Mouse (Mus musculus): Measurements from ENCODE around the gene Gm11634. TPM values are rescaled to one million over a fixed set of nuclear protein-coding genes. Genes with fewer than 3 reads are reported as not detected.
A peak's percentile ranks its signal among the peaks of the same experiment; 100 is the strongest.
"Not testable (repeated sequence)": the region's sequence is repeated elsewhere in the genome, so short reads cannot be mapped to it uniquely, and the experiment has no call there.

Gene Gm11634
- not detected in 2 replicates for polyA plus RNA-seq (2015; fragmentation: Nextera tagmentation; extraction: Ambion mirVana)

GRCm38 (mm10) chr11:101599156-101599555, at the start of gene Gm11634:
Gene Gm11634 (minus strand): TSS chr11:101599256.
- no peak within 1 kb of the TSS for H3K4me3 ChIP-seq (replicated peaks)
- H3K9me3 ChIP-seq = no peaks in the 10 kb centered on the region
- WGBS = 79% methylated on average over 6 of the region's 6 CpGs
- no peak within 1 kb of the TSS for H3K4me2 ChIP-seq (replicated peaks)
- ATAC-seq = no peak
- H3K27ac ChIP-seq = no peak within 1 kb of the TSS
- no peaks in the 10 kb centered on the region; the same call in 1 of the 2 replicates for H3K4me1 ChIP-seq (replicated peaks)
- H3K36me3 ChIP-seq = no peaks in the 10 kb centered on the region
- no peak within 1 kb of the TSS for H3K9ac ChIP-seq (replicated peaks)
- H3K27me3 ChIP-seq = 0 out of 2 replicates have a peak, but pooled peaks cover 2% of the 10 kb centered on the region

GRCm38 (mm10) chr11:101647093-101647492, 48.0 kb upstream of the Gm11634 start:
- H3K9me3 ChIP-seq; H3K36me3 ChIP-seq; H3K4me3 ChIP-seq (replicated peaks); H3K4me2 ChIP-seq (replicated peaks); ATAC-seq; H3K27me3 ChIP-seq; H3K27ac ChIP-seq; H3K9ac ChIP-seq (replicated peaks): not testable (repeated sequence)
- 92% methylated on average over 10 of the region's 10 CpGs for WGBS
- H3K4me1 ChIP-seq (replicated peaks) = peaks cover 17% of the 10 kb centered on the region; the same call in 1 of the 2 replicates

DNA sequence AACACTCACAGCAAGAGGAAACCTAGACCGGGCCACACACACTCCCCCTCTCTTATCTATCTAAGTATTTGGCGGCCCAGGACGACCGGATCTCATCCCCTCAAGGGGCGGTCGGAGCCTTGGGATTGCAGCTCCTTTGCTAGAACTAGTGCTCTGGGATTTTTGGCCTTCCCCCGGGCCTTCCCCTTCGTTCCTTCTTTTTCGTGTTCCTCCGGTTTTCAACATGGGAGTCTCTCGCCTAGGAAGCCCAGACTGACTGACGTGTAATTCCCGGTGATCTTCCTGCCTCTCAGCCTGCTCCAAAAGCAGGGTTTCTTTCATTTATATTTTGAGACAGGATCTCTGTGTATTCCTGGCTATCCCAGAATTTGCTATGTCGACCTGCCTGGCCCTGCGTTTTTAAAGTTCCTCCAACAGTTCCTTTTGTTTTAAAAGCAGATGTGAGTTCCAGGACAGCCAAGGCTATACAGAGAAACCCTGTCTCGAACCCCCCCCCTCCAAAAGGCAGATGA, 47.3 kb upstream of the Gm11634 start:
- ATAC-seq, H3K9me3 ChIP-seq, H3K27me3 ChIP-seq, H3K36me3 ChIP-seq: not testable (repeated sequence)
- Histone ChIP-seq H3K4me2 (replicated peaks) (peak overlapping the region; percentile 46), H3K4me1 (replicated peaks) (peaks cover 17% of the 10 kb centered on the region; the same call in 1 of the 2 replicates), H3K4me3 (replicated peaks) (peak overlapping the region; percentile 27), H3K9ac (replicated peaks) (peak overlapping the region; percentile 59), H3K27ac (peak overlapping the region; percentile 90)
- 14% methylated on average over 15 of the region's 16 CpGs for WGBS

DNA sequence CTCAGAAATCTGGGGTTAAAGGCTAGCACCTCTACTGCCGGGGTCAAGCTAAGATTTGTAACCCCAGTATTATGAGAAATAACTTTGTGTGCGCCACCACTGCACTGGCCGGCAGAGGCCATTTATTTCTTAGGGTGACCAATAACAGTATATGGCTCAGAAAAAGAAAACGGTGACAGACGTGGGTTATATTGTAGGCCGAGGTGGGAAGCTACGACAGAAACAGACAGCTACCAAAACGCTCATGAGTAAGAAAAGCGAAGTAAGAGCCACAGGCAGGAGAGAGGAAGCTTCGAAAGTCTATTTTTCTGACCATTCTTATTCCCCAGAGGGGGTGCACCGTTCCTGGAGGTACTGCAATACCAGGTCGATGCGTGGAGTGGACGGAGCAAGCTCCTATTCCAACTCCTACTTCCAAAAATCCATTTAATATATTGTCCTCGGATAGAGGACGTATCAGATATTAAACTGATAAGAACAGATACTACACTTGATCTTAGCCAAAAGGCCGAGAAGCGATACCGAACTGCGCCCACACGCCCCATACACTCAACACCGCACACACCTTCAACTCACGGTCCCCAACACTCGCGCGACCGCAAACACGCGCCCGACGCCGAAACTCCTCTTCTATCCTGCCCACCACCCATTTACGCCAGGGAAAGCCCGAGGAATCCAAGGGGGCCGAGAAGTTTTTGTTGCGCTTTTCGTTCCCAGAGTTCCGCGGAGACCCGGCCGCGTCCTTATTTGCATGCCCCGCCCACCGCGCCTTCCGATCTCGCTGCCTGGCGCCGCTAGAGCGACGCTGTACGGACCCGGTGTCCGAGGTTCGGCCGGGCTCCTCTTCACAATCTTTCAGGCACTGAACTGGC, 46.6 kb upstream of the Gm11634 start:
- H3K4me3 ChIP-seq (replicated peaks) = peak overlapping the region; percentile 27
- H3K36me3 ChIP-seq, H3K9me3 ChIP-seq, H3K27me3 ChIP-seq: not testable (repeated sequence)
- H3K4me1 ChIP-seq (replicated peaks) = peaks cover 17% of the 10 kb centered on the region; the same call in 1 of the 2 replicates
- H3K27ac ChIP-seq = peak overlapping the region; percentile 90
- H3K9ac ChIP-seq (replicated peaks) = peak overlapping the region; percentile 59
- under 1% methylated on average over 44 of the region's 56 CpGs for WGBS
- H3K4me2 ChIP-seq (replicated peaks) = peak overlapping the region; percentile 46
- ATAC-seq = peak; percentile 83

DNA sequence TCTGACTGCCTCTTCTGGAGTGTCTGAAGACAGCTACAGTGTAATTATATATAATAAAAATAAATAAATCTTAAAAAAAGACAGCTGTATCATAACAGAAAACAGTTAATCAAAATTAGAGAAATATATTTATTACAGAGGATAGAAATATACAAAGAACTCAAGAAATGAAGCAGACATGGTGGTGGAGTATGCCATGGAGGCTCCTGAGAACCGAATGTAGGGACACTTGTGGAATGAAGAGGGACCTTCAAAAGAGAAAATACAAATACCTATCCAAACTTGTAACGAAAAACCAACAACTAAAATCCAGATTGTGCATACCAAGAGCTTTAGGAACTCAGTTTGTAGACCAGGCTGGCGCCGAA, 46.0 kb upstream of the Gm11634 start:
- not testable (repeated sequence) for H3K4me3 ChIP-seq (replicated peaks); ATAC-seq; H3K9ac ChIP-seq (replicated peaks); H3K9me3 ChIP-seq; H3K36me3 ChIP-seq; H3K4me2 ChIP-seq (replicated peaks); H3K27me3 ChIP-seq
- Histone ChIP-seq H3K27ac (peak overlapping the region; percentile 68), H3K4me1 (replicated peaks) (peaks cover 17% of the 10 kb centered on the region; the same call in 1 of the 2 replicates)
- 3% methylated on average over 4 of the region's 4 CpGs for WGBS

GRCm38 (mm10) chr11:101644591-101644990, 45.5 kb upstream of the Gm11634 start:
- Histone ChIP-seq H3K27ac (peak overlapping the region; percentile 68; the same call in 1 of the 2 replicates), H3K27me3 (no peaks in the 10 kb centered on the region), H3K9me3 (no peaks in the 10 kb centered on the region), H3K36me3 (no peaks in the 10 kb centered on the region), H3K9ac (replicated peaks) (no peak overlapping the region), H3K4me3 (replicated peaks) (no peak overlapping the region), H3K4me1 (replicated peaks) (peaks cover 17% of the 10 kb centered on the region; the same call in 1 of the 2 replicates), H3K4me2 (replicated peaks) (no peak overlapping the region)
- WGBS = 60% methylated on average over 3 of the region's 3 CpGs
- no peak for ATAC-seq

GRCm38 (mm10) chr11:101642931-101643330, 43.9 kb upstream of the Gm11634 start:
- H3K36me3 ChIP-seq = no peaks in the 10 kb centered on the region
- H3K4me3 ChIP-seq (replicated peaks) = no peak overlapping the region
- 47% methylated on average over 5 of the region's 5 CpGs for WGBS
- ATAC-seq = no peak
- H3K4me2 ChIP-seq (replicated peaks) = no peak overlapping the region
- H3K27me3 ChIP-seq = no peaks in the 10 kb centered on the region
- peaks cover 17% of the 10 kb centered on the region; the same call in 1 of the 2 replicates for H3K4me1 ChIP-seq (replicated peaks)
- no peak overlapping the region for H3K9ac ChIP-seq (replicated peaks)
- no peak overlapping the region for H3K27ac ChIP-seq
- no peaks in the 10 kb centered on the region for H3K9me3 ChIP-seq

DNA sequence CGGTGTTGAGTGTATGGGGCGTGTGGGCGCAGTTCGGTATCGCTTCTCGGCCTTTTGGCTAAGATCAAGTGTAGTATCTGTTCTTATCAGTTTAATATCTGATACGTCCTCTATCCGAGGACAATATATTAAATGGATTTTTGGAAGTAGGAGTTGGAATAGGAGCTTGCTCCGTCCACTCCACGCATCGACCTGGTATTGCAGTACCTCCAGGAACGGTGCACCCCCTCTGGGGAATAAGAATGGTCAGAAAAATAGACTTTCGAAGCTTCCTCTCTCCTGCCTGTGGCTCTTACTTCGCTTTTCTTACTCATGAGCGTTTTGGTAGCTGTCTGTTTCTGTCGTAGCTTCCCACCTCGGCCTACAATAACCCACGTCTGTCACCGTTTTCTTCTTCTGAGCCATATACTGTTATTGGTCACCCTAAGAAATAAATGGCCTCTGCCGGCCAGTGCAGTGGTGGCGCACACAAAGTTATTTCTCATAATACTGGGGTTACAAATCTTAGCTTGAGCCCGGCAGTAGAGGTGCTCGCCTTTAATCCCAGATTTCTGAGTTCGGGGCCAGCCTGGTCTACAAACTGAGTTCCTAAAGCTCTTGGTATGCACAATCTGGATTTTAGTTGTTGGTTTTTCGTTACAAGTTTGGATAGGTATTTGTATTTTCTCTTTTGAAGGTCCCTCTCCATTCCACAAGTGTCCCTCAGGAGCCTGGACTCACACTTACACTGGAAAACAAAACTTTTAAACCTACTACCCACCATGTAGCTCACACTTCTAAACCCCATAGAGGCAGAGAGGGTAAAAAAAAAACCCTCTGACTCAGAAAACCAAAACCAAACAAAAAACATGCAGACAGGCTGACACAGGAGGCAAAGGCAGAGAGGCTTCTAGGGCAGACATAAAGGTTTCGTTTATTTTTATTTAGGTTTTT, 42.9 kb upstream of the Gm11634 start:
- Histone ChIP-seq H3K4me3 (replicated peaks) (peak overlapping the region; percentile 35), H3K27ac (peak overlapping the region; percentile 85), H3K4me2 (replicated peaks) (peak overlapping the region; percentile 52), H3K4me1 (replicated peaks) (peaks cover 17% of the 10 kb centered on the region; the same call in 1 of the 2 replicates)
- not testable (repeated sequence) for H3K36me3 ChIP-seq; H3K27me3 ChIP-seq; H3K9ac ChIP-seq (replicated peaks); H3K9me3 ChIP-seq
- ATAC-seq = peak; percentile 82
- WGBS = 5% methylated on average over 14 of the region's 26 CpGs

GRCm38 (mm10) chr11:101640857-101641709, 42.0 kb upstream of the Gm11634 start:
- 5% methylated on average over 53 of the region's 53 CpGs for WGBS
- H3K9me3 ChIP-seq, H3K27me3 ChIP-seq, H3K36me3 ChIP-seq: not testable (repeated sequence)
- H3K9ac ChIP-seq (replicated peaks) = peak overlapping the region; percentile 62
- peak overlapping the region; percentile 85 for H3K27ac ChIP-seq
- peaks cover 13% of the 10 kb centered on the region; the same call in 1 of the 2 replicates for H3K4me1 ChIP-seq (replicated peaks)
- peak overlapping the region; percentile 52 for H3K4me2 ChIP-seq (replicated peaks)
- peak overlapping the region; percentile 35 for H3K4me3 ChIP-seq (replicated peaks)
- peak; percentile 82 for ATAC-seq

GRCm38 (mm10) chr11:101639761-101640160, 40.7 kb upstream of the Gm11634 start:
- no peak overlapping the region for H3K9ac ChIP-seq (replicated peaks)
- H3K4me2 ChIP-seq (replicated peaks) = no peak overlapping the region
- H3K27me3 ChIP-seq = no peaks in the 10 kb centered on the region
- H3K36me3 ChIP-seq = peaks cover 4% of the 10 kb centered on the region; the same call in 1 of the 2 replicates
- no peak overlapping the region for H3K4me3 ChIP-seq (replicated peaks)
- H3K27ac ChIP-seq = no peak overlapping the region
- H3K9me3 ChIP-seq = no peaks in the 10 kb centered on the region
- ATAC-seq = no peak
- H3K4me1 ChIP-seq (replicated peaks) = peaks cover 13% of the 10 kb centered on the region; the same call in 1 of the 2 replicates
- 91% methylated on average over 4 of the region's 4 CpGs for WGBS

- H3K4me1 ChIP-seq (replicated peaks) = no peaks in the 10 kb centered on the region; the same call in 1 of the 2 replicates
- no peak overlapping the region for H3K4me2 ChIP-seq (replicated peaks)
- H3K36me3 ChIP-seq = peaks cover 6% of the 10 kb centered on the region; the same call in 1 of the 2 replicates
- no peaks in the 10 kb centered on the region for H3K9me3 ChIP-seq
- H3K27me3 ChIP-seq = no peaks in the 10 kb centered on the region
- 82% methylated on average over 10 of the region's 10 CpGs for WGBS
- H3K9ac ChIP-seq (replicated peaks) = no peak overlapping the region
- no peak for ATAC-seq
- no peak overlapping the region for H3K4me3 ChIP-seq (replicated peaks)
- no peak overlapping the region for H3K27ac ChIP-seq
These were observed 36.6 kb upstream of the Gm11634 start for GRCm38 (mm10) chr11:101635660-101636059.
